Mouse (Mus musculus): ENCODE results near the gene Cd79a. TPM values are rescaled to one million over a fixed set of nuclear protein-coding genes. Genes with fewer than 3 reads are reported as not detected.

Gene Cd79a
- polyA plus RNA-seq, 1 experiment from 2014 or later = 0.13 TPM

- WGBS = 15% methylated on average over 3 of the region's 3 CpGs
- Histone ChIP-seq H3K9me3 (no peaks in the 10 kb centered on the region), H3K4me1 (replicated peaks) (peaks cover 59% of the 10 kb centered on the region), H3K4me3 (peak overlapping the region; percentile 76), H3K36me3 (peaks cover 24% of the 10 kb centered on the region), H3K27ac (peak overlapping the region; percentile 85), H3K27me3 (ENCODE audit: insufficient read depth, poor library complexity, severe bottlenecking) (no peaks in the 10 kb centered on the region)
- DNase-seq (ENCODE audit: low spot score) = peak; percentile 73
Observed at GRCm38 (mm10) chr7:24904936-24905335, 7.8 kb downstream of the Cd79a start.

GRCm38 (mm10) chr7:24906551-24906950 lies 9.4 kb downstream of the Cd79a start:
- peak overlapping the region; percentile 17; the same call in 1 of the 2 replicates for H3K27ac ChIP-seq
- DNase-seq (ENCODE audit: low spot score) = no peak
- peaks cover 59% of the 10 kb centered on the region for H3K4me1 ChIP-seq (replicated peaks)
- no peaks in the 10 kb centered on the region for H3K9me3 ChIP-seq
- H3K4me3 ChIP-seq = 0 out of 2 replicates have a peak overlapping the region, but pooled peaks have one; percentile 2
- no peaks in the 10 kb centered on the region for H3K27me3 ChIP-seq (ENCODE audit: insufficient read depth, poor library complexity, severe bottlenecking)
- WGBS = 46% methylated on average over 6 of the region's 6 CpGs
- H3K36me3 ChIP-seq = peaks cover 30% of the 10 kb centered on the region

GRCm38 (mm10) chr7:24907211-24907748 lies 10.1 kb downstream of the Cd79a start:
- WGBS = 34% methylated on average over 13 of the region's 13 CpGs
- peaks cover 35% of the 10 kb centered on the region for H3K36me3 ChIP-seq
- no peaks in the 10 kb centered on the region for H3K9me3 ChIP-seq
- H3K4me1 ChIP-seq (replicated peaks) = peaks cover 53% of the 10 kb centered on the region
- peak overlapping the region; percentile 17; the same call in 1 of the 2 replicates for H3K27ac ChIP-seq
- H3K27me3 ChIP-seq (ENCODE audit: insufficient read depth, poor library complexity, severe bottlenecking) = no peaks in the 10 kb centered on the region
- no peak for DNase-seq (ENCODE audit: low spot score)
- peak overlapping the region; percentile 23; the same call in 1 of the 2 replicates for H3K4me3 ChIP-seq

GRCm38 (mm10) chr7:24912480-24912879 lies 15.3 kb downstream of the Cd79a start:
- Histone ChIP-seq H3K36me3 (peaks cover 59% of the 10 kb centered on the region), H3K27me3 (ENCODE audit: insufficient read depth, poor library complexity, severe bottlenecking) (no peaks in the 10 kb centered on the region), H3K27ac (no peak overlapping the region)

GRCm38 (mm10) chr7:24918763-24919323 lies 21.7 kb downstream of the Cd79a start:
- Histone ChIP-seq H3K4me3 (no peak overlapping the region), H3K27ac (no peak overlapping the region), H3K27me3 (ENCODE audit: insufficient read depth, poor library complexity, severe bottlenecking) (no peaks in the 10 kb centered on the region), H3K9me3 (0 out of 2 replicates have a peak, but pooled peaks cover 3% of the 10 kb centered on the region), H3K36me3 (peaks cover 73% of the 10 kb centered on the region), H3K4me1 (replicated peaks) (no peaks in the 10 kb centered on the region)
- 94% methylated on average over 20 of the region's 20 CpGs for WGBS
- no peak for DNase-seq (ENCODE audit: low spot score)

More at GRCm38 (mm10) chr7:24912480-24912879, 15.3 kb downstream of the Cd79a start:
- Histone ChIP-seq H3K4me3 (no peak overlapping the region), H3K4me1 (replicated peaks) (peaks cover 5% of the 10 kb centered on the region), H3K9me3 (no peaks in the 10 kb centered on the region)
- 96% methylated on average over 14 of the region's 14 CpGs for WGBS
- no peak for DNase-seq (ENCODE audit: low spot score)

GRCm38 (mm10) chr7:24919728-24920127 lies 22.5 kb downstream of the Cd79a start:
- H3K27ac ChIP-seq = no peak overlapping the region

GRCm38 (mm10) chr7:24930475-24930874 lies 33.3 kb downstream of the Cd79a start:
- WGBS = 52% methylated on average over 6 of the region's 6 CpGs
- DNase-seq (ENCODE audit: low spot score) = no peak
- H3K36me3 ChIP-seq = peaks cover 23% of the 10 kb centered on the region
- peaks cover 68% of the 10 kb centered on the region for H3K4me1 ChIP-seq (replicated peaks)
- no peaks in the 10 kb centered on the region for H3K9me3 ChIP-seq
- H3K27me3 ChIP-seq (ENCODE audit: insufficient read depth, poor library complexity, severe bottlenecking) = peaks cover 86% of the 10 kb centered on the region
- no peak overlapping the region for H3K4me3 ChIP-seq
- H3K27ac ChIP-seq = no peak overlapping the region

More at GRCm38 (mm10) chr7:24919728-24920127, 22.5 kb downstream of the Cd79a start:
- H3K4me1 ChIP-seq (replicated peaks) = no peaks in the 10 kb centered on the region
- H3K27me3 ChIP-seq (ENCODE audit: insufficient read depth, poor library complexity, severe bottlenecking) = no peaks in the 10 kb centered on the region
- no peak overlapping the region for H3K4me3 ChIP-seq
- 90% methylated on average over 9 of the region's 9 CpGs for WGBS
- peaks cover 82% of the 10 kb centered on the region for H3K36me3 ChIP-seq
- no peak for DNase-seq (ENCODE audit: low spot score)
- H3K9me3 ChIP-seq = 0 out of 2 replicates have a peak, but pooled peaks cover 3% of the 10 kb centered on the region

- no peaks in the 10 kb centered on the region for H3K9me3 ChIP-seq
- DNase-seq (ENCODE audit: low spot score) = no peak
- H3K36me3 ChIP-seq = peaks cover 11% of the 10 kb centered on the region
- 1% methylated on average over 15 of the region's 15 CpGs for WGBS
- H3K27ac ChIP-seq = no peak overlapping the region
- H3K4me3 ChIP-seq = peak overlapping the region; percentile 31
- peaks cover 65% of the 10 kb centered on the region for H3K4me1 ChIP-seq (replicated peaks)
- peaks cover 98% of the 10 kb centered on the region for H3K27me3 ChIP-seq (ENCODE audit: insufficient read depth, poor library complexity, severe bottlenecking)
Observed at GRCm38 (mm10) chr7:24931651-24932050, 34.5 kb downstream of the Cd79a start.

GRCm38 (mm10) chr7:24943641-24944040 lies 46.5 kb downstream of the Cd79a start:
- H3K27me3 ChIP-seq (ENCODE audit: insufficient read depth, poor library complexity, severe bottlenecking) = peaks cover 100% of the 10 kb centered on the region
- WGBS = 5% methylated on average over 6 of the region's 6 CpGs
- H3K27ac ChIP-seq = no peak overlapping the region
- H3K9me3 ChIP-seq = no peaks in the 10 kb centered on the region
- no peak for DNase-seq (ENCODE audit: low spot score)
- no peaks in the 10 kb centered on the region for H3K36me3 ChIP-seq
- peaks cover 33% of the 10 kb centered on the region for H3K4me1 ChIP-seq (replicated peaks)
- peak overlapping the region; percentile 49 for H3K4me3 ChIP-seq

- H3K36me3 ChIP-seq = no peaks in the 10 kb centered on the region
- peak within 1 kb of the TSS; percentile 49 for H3K4me3 ChIP-seq
- no peak for DNase-seq (ENCODE audit: low spot score)
- peak within 1 kb of the TSS; percentile 50; the same call in 1 of the 2 replicates for H3K27ac ChIP-seq
- no peaks in the 10 kb centered on the region for H3K9me3 ChIP-seq
- peaks cover 41% of the 10 kb centered on the region for H3K4me1 ChIP-seq (replicated peaks)
- peaks cover 100% of the 10 kb centered on the region for H3K27me3 ChIP-seq (ENCODE audit: insufficient read depth, poor library complexity, severe bottlenecking)
- under 1% methylated on average over 72 of the region's 72 CpGs for WGBS
Observed at GRCm38 (mm10) chr7:24944257-24944950, 47.2 kb downstream of the Cd79a start, which contains the start of gene Gm4881. Gm4881 (minus strand) TSS chr7:24944494.

GRCm38 (mm10) chr7:24947316-24948048 lies 50.3 kb downstream of the Cd79a start:
- H3K27me3 ChIP-seq (ENCODE audit: insufficient read depth, poor library complexity, severe bottlenecking) = peaks cover 100% of the 10 kb centered on the region
- peaks cover 72% of the 10 kb centered on the region for H3K4me1 ChIP-seq (replicated peaks)
- H3K27ac ChIP-seq = no peak overlapping the region
- WGBS = 4% methylated on average over 7 of the region's 7 CpGs
- no peaks in the 10 kb centered on the region for H3K36me3 ChIP-seq
- H3K4me3 ChIP-seq = no peak overlapping the region
- H3K9me3 ChIP-seq = no peaks in the 10 kb centered on the region
- DNase-seq (ENCODE audit: low spot score) = no peak

- Histone ChIP-seq H3K4me3 (peak overlapping the region; percentile 27), H3K9me3 (no peaks in the 10 kb centered on the region), H3K27me3 (ENCODE audit: insufficient read depth, poor library complexity, severe bottlenecking) (peaks cover 100% of the 10 kb centered on the region), H3K27ac (peak overlapping the region; percentile 50; the same call in 1 of the 2 replicates), H3K4me1 (replicated peaks) (peaks cover 76% of the 10 kb centered on the region), H3K36me3 (no peaks in the 10 kb centered on the region)
- WGBS = 2% methylated on average over 29 of the region's 29 CpGs
- peak; percentile 30 for DNase-seq (ENCODE audit: low spot score)
Observed at GRCm38 (mm10) chr7:24948774-24949173, 51.6 kb downstream of the Cd79a start.
